Mouse (Mus musculus) heart, postnatal 0 days (tissue): Measurements from ENCODE around the gene Rmnd5a. TPM values are rescaled to one million over a fixed set of nuclear protein-coding genes. Genes with fewer than 3 reads are reported as not detected.

Experiments used
- ATAC-seq: fragments of 200-750 bp; cut with Nextera tagmentation; 2 replicates; pipeline ENCODE4 v1.8.0; 2017; ENCODE audit warnings: low read depth, moderate number of reproducible peaks, moderate library complexity; ENCODE audit not compliant: insufficient read depth
- DNase-seq: peaks from one replicate; pipeline ENCODE4 v3.0.0-alpha.2; 2016; ENCODE audit warnings: low spot score
- H3K27ac ChIP-seq: fragments of 300-500 bp; sonication (generic); 2 replicates; pipeline ENCODE4 v1.5.1; 2014; ENCODE audit warnings: low read depth, mild to moderate bottlenecking
- H3K27me3 ChIP-seq: fragments of 300-500 bp; sonication (generic); 2 replicates; pipeline ENCODE4 v1.6.1; 2014; ENCODE audit warnings: low read length, mixed read lengths; ENCODE audit not compliant: control insufficient read depth, insufficient read depth
- H3K36me3 ChIP-seq: fragments of 300-500 bp; sonication (generic); replicated peaks from 2 replicates; pipeline ENCODE4 v1.6.1; 2014; ENCODE audit warnings: low read length, mixed read lengths; ENCODE audit not compliant: control insufficient read depth, insufficient read depth
- H3K4me1 ChIP-seq: fragments of 300-500 bp; sonication (generic); 2 replicates; pipeline ENCODE4 v1.6.1; 2014; ENCODE audit warnings: antibody characterized with exemption; ENCODE audit not compliant: control insufficient read depth, insufficient read depth
- H3K4me2 ChIP-seq: fragments of 300-500 bp; sonication (generic); 2 replicates; pipeline ENCODE4 v1.6.1; 2014; ENCODE audit warnings: low read depth, mild to moderate bottlenecking, low read length, moderate library complexity
- H3K4me3 ChIP-seq: fragments of 300-500 bp; sonication (generic); 2 replicates; pipeline ENCODE4 v1.5.1; 2014; ENCODE audit warnings: low read depth, low read length
- H3K9ac ChIP-seq: fragments of 300-500 bp; sonication (generic); replicated peaks from 2 replicates; pipeline ENCODE4 v1.6.1; 2014; ENCODE audit warnings: low read depth, low read length, mixed read lengths
- H3K9me3 ChIP-seq: fragments of 300-500 bp; sonication (generic); replicated peaks from 2 replicates; pipeline ENCODE4 v1.6.1; 2016; ENCODE audit warnings: low read length; ENCODE audit not compliant: control insufficient read depth
- CTCF ChIP-seq: IDR thresholded peaks from 2 replicates; pipeline ENCODE4 v1.5.1; 2016; ENCODE audit warnings: antibody characterized with exemption, control low read depth, low read depth
- EP300 ChIP-seq: IDR thresholded peaks from 2 replicates; pipeline ENCODE4 v1.6.1; 2016; ENCODE audit warnings: antibody characterized with exemption, low read depth
- WGBS: fragments of 180-500 bp; shearing (Covaris S2); extraction: QIAGEN DNeasy Blood & Tissue Kit; methylation state at CpG from one replicate; pipeline ENCODE4 v1.1.7; 2014; 5-methylcytosine and 5-hydroxymethylcytosine counted together
- polyA plus RNA-seq: library from polyadenylated mRNA; unstranded; fragments of >200 nt; fragmentation: Nextera tagmentation; extraction: Ambion mirVana; gene quantifications from 2 replicates; pipeline ENCODE4 v1.2.1, GENCODE M21; 2015
- total RNA-seq: library from RNA; depleted of rRNA; stranded (reverse); fragments of >200 nt; gene quantifications from 2 replicates; pipeline ENCODE4 v1.2.3, GENCODE M21; 2014; ENCODE audit warnings: low replicate concordance

The Rmnd5a gene
- total and polyA plus RNA-seq, 2 experiments from 2014 or later: 6.9 to 35.2 TPM

GRCm38 (mm10) chr6:71439506-71440216 lies 776 bp downstream of the Rmnd5a start:
- Histone ChIP-seq H3K9ac (peak overlapping the region; percentile 96), H3K27me3 (no peaks in the 10 kb centered on the region), H3K27ac (peak overlapping the region; percentile 97), H3K4me3 (peak overlapping the region; percentile 91), H3K4me2 (peak overlapping the region; percentile 74), H3K9me3 (no peaks in the 10 kb centered on the region), H3K4me1 (peaks cover 27% of the 10 kb centered on the region), H3K36me3 (no peaks in the 10 kb centered on the region)
- WGBS: under 1% methylated on average over 59 of the region's 62 CpGs
- ATAC-seq (peak; percentile 9), DNase-seq (peak; percentile 54)
- TF ChIP-seq CTCF (no peak), EP300 (no peak)

- Histone ChIP-seq H3K27ac (no peak overlapping the region), H3K4me1 (peaks cover 38% of the 10 kb centered on the region), H3K27me3 (no peaks in the 10 kb centered on the region), H3K4me2 (no peak overlapping the region), H3K4me3 (no peak overlapping the region), H3K9ac (no peak overlapping the region), H3K9me3 (no peaks in the 10 kb centered on the region), H3K36me3 (no peaks in the 10 kb centered on the region)
- 79% methylated on average over 1 of the region's 1 CpGs for WGBS
- ATAC-seq (no peak), DNase-seq (no peak)
- TF ChIP-seq CTCF (no peak), EP300 (no peak)
Observed at GRCm38 (mm10) chr6:71438070-71438469, 2.4 kb downstream of the Rmnd5a start.

GRCm38 (mm10) chr6:71427996-71428725 lies 12.3 kb downstream of the Rmnd5a start:
- no peak for DNase-seq
- Histone ChIP-seq H3K27me3 (no peaks in the 10 kb centered on the region), H3K4me3 (no peak overlapping the region), H3K9ac (no peak overlapping the region), H3K36me3 (peaks cover 23% of the 10 kb centered on the region), H3K9me3 (no peaks in the 10 kb centered on the region), H3K27ac (no peak overlapping the region), H3K4me2 (no peak overlapping the region), H3K4me1 (no peaks in the 10 kb centered on the region)
- TF ChIP-seq CTCF (no peak), EP300 (no peak)
- no peak for ATAC-seq
- 71% methylated on average over 4 of the region's 4 CpGs for WGBS

GRCm38 (mm10) chr6:71425681-71426080 lies 14.8 kb downstream of the Rmnd5a start:
- Histone ChIP-seq H3K36me3 (peaks cover 23% of the 10 kb centered on the region), H3K27me3 (no peaks in the 10 kb centered on the region), H3K4me2 (no peak overlapping the region), H3K9ac (no peak overlapping the region), H3K27ac (no peak overlapping the region), H3K4me3 (no peak overlapping the region), H3K4me1 (no peaks in the 10 kb centered on the region), H3K9me3 (no peaks in the 10 kb centered on the region)
- no peak for ATAC-seq
- no peak for DNase-seq
- TF ChIP-seq CTCF (no peak), EP300 (no peak)
- 90% methylated on average over 6 of the region's 6 CpGs for WGBS

GRCm38 (mm10) chr6:71423116-71423515 lies 17.3 kb downstream of the Rmnd5a start:
- Histone ChIP-seq H3K4me2 (no peak overlapping the region), H3K27ac (no peak overlapping the region), H3K27me3 (no peaks in the 10 kb centered on the region), H3K4me1 (peaks cover 5% of the 10 kb centered on the region; the same call in 1 of the 2 replicates), H3K9me3 (no peaks in the 10 kb centered on the region), H3K9ac (no peak overlapping the region), H3K4me3 (no peak overlapping the region), H3K36me3 (peaks cover 14% of the 10 kb centered on the region)
- ATAC-seq (no peak), DNase-seq (peak; percentile 20)
- WGBS: 82% methylated on average over 3 of the region's 3 CpGs
- TF ChIP-seq EP300 (no peak), CTCF (peak; percentile 53)
